Mouse (Mus musculus) cerebellum, adult 11 months (tissue): ENCODE measurements around the gene Krcc1.

Experiments
- DNase-seq: peaks from one replicate; pipeline ENCODE4 v3.0.0; 2022

Gene Krcc1

DNA sequence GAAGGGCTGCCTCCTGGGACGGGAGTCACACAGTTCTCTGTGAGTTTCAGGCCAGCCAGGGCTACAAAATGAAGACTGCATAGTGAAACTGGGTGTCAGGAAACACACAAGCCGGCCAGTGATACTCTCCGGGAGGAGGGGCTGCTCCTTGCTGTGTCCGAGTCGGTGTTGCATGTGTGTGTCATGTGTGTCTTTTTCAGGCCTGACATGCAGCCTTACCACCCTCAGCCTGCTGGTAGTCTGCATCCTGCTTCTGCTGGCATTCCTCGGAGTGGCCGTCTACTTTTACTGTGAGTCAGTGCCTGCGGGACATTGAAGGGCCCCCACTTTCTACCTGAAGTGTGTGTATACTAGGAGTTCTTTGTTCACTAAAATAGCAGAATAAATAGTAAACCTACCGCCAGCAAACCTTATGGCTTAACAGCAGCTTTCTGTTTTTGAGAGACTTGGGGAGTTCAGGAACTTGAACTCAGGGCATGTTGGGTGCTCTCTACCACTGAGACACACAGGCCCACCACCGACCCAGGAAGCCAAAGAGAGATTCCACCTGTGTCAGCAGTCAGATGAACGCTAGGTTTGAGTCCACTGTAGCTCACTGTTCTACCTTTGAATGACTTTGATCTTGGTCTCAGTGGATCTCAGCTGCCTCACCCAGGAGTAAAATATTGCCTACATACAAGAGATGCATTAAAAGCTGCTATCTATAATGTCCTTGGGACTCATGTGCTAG is 60.9 kb downstream of the Krcc1 start:
- DNase-seq = no peak

DNA sequence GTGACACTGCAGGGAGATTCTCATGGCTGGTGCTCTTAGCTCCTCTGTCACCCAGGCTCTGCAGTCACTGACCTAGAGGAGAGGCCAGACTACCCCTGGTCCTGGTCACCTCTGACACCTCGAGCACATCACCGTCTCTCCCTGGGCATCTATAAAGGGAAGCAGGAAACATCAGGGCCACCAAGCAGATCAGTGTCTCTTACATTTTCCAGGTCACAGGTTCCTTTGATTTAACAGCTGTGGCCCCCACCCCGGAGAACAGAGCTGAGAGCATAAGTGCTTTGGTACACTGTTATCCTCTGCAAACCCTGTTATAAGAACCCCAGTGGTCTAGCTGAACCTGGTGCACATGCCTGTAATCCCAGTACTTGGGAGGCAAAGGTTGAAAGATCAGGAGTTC is 61.6 kb downstream of the Krcc1 start:
- no peak for DNase-seq

DNA sequence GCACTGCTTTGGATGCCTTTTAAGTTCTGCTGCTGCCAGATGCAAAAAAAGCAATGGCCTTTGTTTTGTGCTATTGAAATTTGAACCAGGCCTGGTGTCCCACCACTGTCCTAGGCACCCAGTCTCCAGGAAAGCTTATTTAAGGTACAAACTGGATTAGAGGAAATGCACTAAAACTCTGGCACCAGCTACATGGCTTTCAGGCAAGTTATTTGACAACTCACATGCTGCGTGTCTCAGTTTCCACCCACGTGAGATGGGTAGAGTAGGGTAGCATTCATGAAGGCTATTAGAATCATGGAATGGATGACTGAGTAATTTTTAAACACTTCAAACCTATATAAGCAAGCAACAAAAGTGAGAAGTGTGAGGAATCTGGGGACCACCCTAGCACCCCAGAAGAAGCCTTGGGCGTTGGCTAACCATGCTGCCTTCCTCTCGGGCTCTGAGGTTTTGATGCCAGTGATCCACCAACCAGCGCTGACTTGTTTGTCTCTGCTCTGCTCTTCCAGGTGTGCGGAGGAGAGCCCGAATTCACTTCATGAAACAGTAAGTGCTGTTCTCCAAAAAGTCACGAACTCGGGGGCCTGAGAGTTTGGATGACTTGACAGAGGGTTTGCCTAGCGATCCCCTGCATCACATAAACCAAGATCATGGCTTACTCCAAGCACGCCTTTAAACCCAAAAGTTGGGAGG is 62.2 kb downstream of the Krcc1 start:
- DNase-seq = no peak
